Mouse (Mus musculus) lung, postnatal 10 days (tissue): ENCODE results near the gene Snx25.
"Not testable (repeated sequence)": the region's sequence is repeated elsewhere in the genome, so short reads cannot be mapped to it uniquely, and the experiment has no call there.

Experiments used
- DNase-seq: peaks from one replicate; pipeline ENCODE4 v3.0.0; 2021

Snx25 gene

DNA sequence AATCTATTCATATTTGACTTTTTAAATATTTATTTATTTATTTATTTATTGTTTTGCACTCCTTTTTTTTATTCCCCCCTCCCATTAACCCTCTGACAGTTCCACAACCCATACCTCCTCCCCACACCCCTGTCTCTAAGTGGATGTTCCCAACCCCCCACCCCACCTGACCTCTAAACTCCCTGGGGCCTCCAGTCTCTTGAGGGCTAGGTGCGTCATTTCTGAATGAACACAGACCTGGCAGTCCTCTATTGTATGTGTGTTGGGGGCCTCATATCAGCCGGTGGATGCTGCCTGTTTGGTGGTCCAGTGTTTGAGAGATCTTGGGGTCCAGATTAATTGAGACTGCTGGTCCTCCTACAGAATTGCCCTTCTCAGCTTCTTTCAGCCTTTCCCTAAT is 16.4 kb downstream of the Snx25 start:
- DNase-seq = not testable (repeated sequence)

DNA sequence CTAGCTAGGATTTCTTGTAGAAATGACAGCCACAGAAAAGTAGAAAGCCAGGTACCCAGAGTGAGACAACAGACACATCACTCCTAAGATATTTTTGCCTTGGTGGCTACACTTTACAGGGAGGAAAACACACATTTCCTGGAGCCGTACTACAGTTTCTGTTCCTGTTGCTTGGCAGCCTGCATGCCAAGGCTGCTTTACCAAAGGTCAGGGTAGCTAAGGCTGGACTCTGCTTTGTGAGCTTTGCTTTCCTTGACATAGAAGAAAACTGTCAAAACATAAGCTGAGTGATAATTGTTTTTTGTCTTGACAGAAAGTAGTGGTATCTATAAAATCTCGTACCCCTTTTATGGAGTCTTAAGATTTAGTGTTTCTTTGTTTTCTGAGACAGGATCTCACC is 21.5 kb downstream of the Snx25 start:
- DNase-seq = no peak

DNA sequence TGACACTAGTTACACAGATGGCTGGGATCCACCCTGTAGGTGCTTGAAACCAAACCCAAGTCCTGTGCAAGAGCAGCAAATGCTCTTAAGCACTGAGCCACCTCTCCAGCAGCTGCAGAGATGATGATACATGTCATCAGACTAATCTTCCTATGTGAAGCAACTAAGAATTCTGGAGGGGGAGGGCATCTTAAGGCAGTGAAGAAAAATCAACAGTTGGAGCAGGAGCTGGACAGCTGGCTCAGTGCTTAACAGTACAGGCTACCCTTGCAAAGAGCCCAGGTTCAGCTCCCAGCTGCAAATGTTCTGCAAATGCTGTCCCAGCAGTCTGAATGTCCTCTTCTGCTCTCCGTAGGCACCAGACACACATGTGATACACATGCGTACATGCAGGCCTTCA is 29.5 kb downstream of the Snx25 start:
- DNase-seq = no peak

DNA sequence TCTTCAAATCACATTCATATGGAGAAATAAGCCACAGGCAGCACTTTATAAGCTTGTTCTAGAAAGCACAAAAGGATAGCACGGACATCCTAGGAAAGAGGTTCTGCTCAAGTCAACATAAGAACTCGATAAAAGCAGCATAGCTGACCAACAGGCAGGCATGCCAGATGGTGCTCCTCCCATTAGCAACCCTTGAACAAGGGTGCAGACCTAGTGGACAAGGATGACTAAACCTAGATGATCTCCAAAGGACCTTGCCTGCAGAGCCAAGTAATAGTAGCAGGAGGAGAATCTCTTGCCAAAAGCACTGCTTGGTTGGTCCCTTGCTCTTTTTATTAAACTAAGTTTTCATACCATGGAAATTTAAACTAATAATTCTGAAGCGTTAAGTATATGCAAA is 32.8 kb downstream of the Snx25 start:
- DNase-seq = no peak

DNA sequence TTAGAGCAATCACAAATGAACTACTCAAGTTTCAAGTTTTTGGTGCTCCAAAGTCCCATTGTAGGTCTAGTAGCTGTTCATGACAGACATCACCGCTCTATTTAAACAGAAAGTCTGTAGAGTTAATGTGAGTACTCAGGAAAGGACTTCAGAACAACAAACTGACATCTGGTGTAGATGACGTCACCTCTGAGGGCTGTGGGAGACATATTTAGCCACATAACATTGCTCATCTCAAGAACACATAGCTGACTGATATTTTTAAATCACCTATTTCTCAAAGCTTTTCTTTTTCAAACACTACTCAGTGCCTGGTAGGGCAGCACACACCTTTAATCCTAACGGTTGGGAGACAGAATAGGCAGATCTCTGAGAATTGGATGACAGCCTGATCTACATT is 34.8 kb downstream of the Snx25 start:
- DNase-seq = no peak

GRCm38 (mm10) chr8:46113421-46114170 is 38.4 kb downstream of the Snx25 start:
- DNase-seq = peak; percentile 25

DNA sequence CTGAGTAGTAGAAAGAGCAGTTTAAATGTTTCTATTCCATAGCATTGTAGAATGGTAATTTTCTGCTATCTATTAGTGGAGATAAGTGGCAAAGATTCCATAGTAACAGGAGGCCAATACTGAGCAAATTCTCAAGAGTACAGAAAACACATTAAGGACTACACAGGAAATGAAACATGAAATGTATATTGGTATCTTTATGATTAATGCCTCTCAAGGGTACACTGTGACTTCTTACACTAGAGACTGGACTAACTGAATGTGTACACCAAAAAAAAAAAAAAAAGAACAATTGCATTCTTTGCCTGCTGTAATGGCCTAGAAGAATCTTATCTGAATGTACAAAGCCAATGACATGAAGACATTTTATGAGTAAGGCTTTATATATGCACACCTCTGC is 44.3 kb downstream of the Snx25 start:
- DNase-seq = no peak

DNA sequence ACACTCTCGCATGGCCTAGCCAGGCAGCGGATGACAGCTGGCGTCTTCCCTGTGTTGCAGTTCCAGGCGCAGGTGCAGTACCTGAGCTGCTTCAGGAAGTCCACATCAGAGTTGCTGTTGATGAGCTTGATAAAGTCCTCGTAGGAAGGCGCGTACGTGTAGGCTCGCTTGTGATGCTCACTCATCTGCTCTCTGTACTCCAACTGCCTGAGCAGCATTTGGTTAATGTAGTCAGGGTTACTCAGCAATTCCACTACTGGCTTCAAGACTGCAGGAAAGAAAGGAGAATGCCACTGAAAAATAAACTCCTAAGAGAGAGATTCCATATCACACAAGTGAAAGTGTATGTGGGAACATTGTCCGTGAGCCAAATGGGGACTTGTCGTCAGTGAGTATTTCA is 48.5 kb downstream of the Snx25 start:
- DNase-seq = no peak

DNA sequence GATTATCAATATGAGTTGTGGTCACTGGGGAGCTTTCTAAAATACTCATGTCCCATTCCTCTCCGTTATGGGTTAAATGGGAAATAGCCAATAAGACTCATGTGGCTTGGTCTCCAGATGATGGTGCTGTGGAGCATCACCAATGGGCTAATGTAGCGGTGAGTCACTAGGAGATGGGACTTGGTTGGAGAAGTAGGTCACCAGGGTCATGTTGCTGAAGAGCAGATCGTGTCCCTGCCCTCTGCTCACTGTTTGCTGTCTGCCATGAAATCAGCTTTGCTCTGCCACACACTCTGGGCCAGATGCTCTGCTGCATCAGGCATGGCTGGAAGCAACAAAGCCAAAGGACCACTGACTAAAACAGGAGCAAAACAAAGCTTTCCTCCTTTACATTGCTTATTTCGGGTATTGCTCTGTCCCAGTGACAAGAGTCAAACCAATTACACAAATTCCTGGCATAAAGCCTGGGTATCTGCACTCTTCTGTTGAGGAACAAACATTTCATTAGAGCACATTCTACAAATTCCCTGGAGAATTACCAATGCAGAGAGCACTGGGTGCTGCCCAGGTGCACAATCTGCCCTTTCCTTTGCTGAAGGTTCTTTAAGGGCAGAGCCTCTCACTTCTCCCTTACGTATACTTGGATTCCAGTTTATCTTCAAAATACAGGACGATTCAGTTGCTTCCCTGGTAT is 59.1 kb downstream of the Snx25 start:
- DNase-seq = peak; percentile 47

DNA sequence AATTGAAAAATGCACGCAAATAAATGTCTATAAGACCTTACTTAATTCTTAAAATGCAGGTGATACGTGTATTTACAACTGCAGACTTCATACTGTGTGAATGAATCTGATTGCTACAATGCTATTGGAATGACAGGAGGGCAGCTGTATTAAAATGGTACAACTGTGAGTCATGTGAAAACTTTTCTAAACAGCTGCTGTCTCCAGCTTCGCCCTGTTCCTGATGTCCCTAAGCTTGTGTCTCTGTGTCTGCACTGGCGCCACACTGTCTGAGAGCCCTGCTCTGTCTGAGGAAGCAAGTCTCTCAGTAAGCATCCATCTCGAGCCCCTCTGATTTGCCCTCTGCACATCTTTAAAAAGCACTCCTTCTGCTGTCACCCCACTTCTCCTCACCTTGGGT is 68.8 kb downstream of the Snx25 start:
- DNase-seq = no peak

GRCm38 (mm10) chr8:46081030-46081429 is 70.9 kb downstream of the Snx25 start:
- no peak for DNase-seq

DNA sequence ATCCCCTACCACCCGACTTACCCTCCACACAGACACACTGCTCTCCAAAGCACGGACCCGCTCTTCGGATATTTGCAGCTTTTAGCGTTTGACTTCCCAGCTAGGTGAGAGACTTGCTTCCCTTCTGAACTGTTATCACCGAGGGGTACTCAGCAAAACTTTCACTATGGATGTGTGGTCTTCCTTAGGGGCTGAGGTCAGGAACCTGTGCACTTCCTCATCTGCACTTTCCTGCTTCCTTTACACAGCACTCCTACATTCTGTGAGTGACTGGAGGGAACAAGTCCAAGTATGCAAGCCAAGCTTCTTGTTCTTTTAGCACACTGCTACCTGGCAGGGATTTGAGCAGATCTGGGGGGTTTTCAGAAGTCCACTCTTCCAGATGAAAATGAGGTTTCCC is 73.1 kb downstream of the Snx25 start:
- no peak for DNase-seq

- peak; percentile 62 for DNase-seq
These were observed 76.7 kb downstream of the Snx25 start for GRCm38 (mm10) chr8:46075223-46075622.

GRCm38 (mm10) chr8:46073540-46074140 is 78.3 kb downstream of the Snx25 start:
- peak; percentile 17 for DNase-seq

GRCm38 (mm10) chr8:46072798-46073197 is 79.2 kb downstream of the Snx25 start:
- no peak for DNase-seq

- DNase-seq = no peak
These were observed 111.7 kb downstream of the Snx25 start for GRCm38 (mm10) chr8:46040260-46040659.

GRCm38 (mm10) chr8:46039666-46040065 is 112.3 kb downstream of the Snx25 start:
- DNase-seq = no peak

GRCm38 (mm10) chr8:46036217-46036616 is 115.7 kb downstream of the Snx25 start:
- DNase-seq = no peak

- DNase-seq = peak; percentile 85
These were observed 127.6 kb downstream of the Snx25 start for GRCm38 (mm10) chr8:46024392-46024791.

- DNase-seq = no peak
These were observed 129.2 kb downstream of the Snx25 start for GRCm38 (mm10) chr8:46022758-46023157.

DNA sequence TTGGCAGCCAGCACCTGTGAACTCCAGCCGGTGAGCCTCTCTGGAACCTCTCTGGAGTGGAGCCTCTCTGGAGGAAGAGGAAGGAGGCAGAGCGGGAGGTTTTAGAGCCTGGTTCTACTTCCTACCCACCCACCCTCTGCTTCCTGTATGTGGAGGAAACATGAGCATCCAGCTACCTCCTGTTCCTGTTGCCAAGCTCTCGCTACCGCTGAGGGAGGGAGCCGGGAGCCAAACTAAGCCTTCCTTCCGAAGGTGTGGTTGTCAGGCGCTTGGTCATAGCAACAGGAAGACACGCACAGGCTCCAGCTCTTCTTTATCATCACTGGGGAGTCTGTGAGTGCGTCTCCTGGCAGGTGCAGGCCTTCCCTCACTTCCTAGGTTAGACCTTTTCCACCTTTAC is 129.8 kb downstream of the Snx25 start:
- DNase-seq = no peak

DNA sequence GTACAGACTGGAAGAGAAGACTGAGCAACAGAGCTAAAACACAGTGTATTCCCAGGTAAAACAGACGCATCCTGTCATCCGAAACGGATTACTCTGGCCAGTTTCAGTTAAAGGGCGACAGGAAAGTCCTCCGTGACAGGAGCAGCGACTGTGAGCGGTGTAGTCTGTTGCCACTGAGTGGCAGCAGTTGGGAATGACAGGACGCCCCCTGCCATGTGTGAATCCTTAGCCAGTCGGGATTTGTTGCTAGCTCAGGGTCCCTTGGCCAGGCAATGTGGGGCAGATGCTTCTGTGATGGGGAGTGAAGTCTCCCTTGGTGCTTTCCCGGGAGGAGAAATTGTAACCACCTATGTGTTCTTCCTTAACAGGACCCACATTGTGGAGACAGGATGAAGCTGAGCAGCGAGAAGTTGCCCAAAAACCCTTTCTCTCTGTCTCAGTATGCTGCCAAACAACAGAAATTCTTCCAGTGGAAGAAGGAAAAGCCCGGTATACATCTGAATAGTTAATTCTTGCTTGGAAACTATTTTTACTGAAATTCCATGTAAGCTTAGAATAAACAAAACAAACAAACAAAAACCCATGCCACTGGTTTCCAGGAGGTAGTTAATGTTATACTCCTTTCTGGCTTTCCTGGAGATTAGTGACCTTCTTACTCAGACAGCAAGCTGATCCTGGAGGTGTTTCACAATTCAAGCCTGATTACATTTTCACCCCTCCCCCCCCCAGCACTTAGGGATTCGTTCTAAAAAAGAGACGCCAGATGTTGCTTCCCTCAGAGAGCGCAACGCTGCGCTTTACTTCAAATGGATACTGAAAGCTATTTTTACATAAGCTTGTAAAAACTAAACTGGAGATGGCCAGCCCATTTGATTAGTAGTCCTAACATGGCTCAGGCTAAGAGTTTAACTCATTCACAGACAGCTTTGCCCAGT is 140.9 kb downstream of the Snx25 start:
- peak; percentile 61 for DNase-seq

DNA sequence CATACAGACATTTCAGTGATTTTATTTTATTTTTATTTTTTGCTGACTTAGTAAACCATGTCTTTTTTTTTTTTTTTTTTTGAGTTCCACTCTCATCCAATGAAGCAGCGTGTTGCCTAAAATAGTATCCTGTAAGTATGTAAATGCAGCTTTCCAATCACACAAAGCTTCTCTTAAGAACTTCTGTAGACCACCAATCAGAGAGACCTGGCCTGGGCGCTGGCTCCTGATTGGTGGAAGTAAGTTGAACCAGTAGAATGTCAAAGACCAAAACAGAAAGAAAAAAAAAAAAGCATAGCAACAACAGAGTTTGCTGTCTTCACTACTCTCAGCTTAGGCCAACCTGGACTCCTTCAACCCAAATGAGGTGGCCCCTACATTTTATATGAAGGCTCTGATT is 141.7 kb downstream of the Snx25 start:
- peak; percentile 28 for DNase-seq
